Mouse (Mus musculus): ENCODE data around the gene Rfx7. TPM values are rescaled to one million over a fixed set of nuclear protein-coding genes. Genes with fewer than 3 reads are reported as not detected.
"Not testable (repeated sequence)": the region's sequence is repeated elsewhere in the genome, so short reads cannot be mapped to it uniquely, and the experiment has no call there.

The Rfx7 gene
- polyA plus RNA-seq, 1 experiment from 2014 or later = 12.4 TPM

DNA sequence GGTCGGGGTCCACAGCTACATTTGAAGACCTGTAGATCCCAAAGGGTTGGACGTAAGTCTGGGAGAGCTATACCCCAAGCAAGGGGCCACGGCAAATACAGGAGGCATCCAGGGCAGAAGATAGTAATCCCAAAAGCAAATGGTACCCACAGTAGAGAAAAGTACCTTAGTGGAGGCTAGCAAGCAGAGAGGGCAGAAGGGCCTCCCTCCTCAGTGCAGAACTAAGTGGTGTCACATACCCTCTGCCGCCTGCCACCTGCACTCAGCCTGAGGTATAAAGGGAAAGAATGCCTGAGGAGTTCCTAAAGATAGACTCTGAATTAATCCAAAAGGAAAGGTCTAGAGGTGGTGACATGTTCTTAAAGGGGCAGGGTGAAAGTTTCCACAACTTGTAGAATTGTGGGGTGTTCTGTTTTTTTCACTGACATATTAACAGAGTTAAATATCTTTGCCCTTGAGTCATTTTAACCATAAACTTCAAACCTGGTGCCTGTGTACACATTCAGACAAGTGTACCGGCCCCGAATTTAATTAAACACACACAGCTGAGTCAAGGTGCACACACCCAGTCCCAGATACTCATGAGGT lies 109.1 kb downstream of the Rfx7 start:
- peaks cover 36% of the 10 kb centered on the region for H3K4me1 ChIP-seq (replicated peaks)
- H3K9me3 ChIP-seq = no peaks in the 10 kb centered on the region
- no peak for ATAC-seq (ENCODE audit: insufficient number of reproducible peaks, insufficient read depth, low FRiP score, low TSS enrichment, low read depth)
- H3K27ac ChIP-seq = peak overlapping the region; percentile 99
- H3K4me2 ChIP-seq = peak overlapping the region; percentile 59
- H3K4me3 ChIP-seq (replicated peaks) = no peak overlapping the region
- no peaks in the 10 kb centered on the region for H3K36me3 ChIP-seq
- WGBS = 51% methylated on average over 6 of the region's 6 CpGs
- H3K27me3 ChIP-seq = no peaks in the 10 kb centered on the region
- H3K9ac ChIP-seq (replicated peaks) = peak overlapping the region; percentile 42

DNA sequence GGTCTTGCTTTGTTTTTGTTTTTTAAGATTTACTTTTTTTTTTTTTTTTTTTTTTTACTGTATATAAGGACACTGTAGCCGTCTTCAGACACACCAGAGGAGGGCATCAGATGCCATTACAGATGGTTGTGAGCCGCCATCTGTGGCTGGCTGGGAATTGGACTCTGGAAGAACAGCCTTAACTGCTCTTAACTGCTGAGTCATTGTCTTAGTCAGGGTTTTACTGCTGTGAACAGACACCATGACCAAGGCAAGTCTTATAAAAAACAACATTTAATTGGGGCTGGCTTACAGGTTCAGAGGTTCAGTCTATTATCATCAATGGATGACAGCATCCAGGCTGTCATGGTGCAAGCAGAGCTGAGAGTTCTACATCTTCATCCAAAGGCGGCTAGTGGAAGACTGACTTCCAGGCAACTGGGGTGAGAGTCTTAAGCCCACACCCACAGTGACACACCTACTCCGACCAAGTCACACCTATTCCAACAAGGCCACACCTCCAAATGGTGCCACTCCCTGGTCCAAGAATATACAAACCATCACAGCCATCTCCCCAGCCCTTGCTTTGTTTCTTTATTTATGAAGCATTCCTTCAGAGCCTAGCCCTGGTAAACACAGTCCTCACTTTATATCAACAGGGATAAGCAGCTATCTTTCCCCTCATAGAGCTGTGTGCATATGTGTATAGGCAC lies 110.9 kb downstream of the Rfx7 start:
- 93% methylated on average over 4 of the region's 4 CpGs for WGBS
- H3K9me3 ChIP-seq; H3K27me3 ChIP-seq; H3K27ac ChIP-seq; H3K4me2 ChIP-seq; H3K4me3 ChIP-seq (replicated peaks); H3K9ac ChIP-seq (replicated peaks); H3K36me3 ChIP-seq; ATAC-seq (ENCODE audit: insufficient number of reproducible peaks, insufficient read depth, low FRiP score, low TSS enrichment, low read depth): not testable (repeated sequence)
- peaks cover 36% of the 10 kb centered on the region for H3K4me1 ChIP-seq (replicated peaks)

DNA sequence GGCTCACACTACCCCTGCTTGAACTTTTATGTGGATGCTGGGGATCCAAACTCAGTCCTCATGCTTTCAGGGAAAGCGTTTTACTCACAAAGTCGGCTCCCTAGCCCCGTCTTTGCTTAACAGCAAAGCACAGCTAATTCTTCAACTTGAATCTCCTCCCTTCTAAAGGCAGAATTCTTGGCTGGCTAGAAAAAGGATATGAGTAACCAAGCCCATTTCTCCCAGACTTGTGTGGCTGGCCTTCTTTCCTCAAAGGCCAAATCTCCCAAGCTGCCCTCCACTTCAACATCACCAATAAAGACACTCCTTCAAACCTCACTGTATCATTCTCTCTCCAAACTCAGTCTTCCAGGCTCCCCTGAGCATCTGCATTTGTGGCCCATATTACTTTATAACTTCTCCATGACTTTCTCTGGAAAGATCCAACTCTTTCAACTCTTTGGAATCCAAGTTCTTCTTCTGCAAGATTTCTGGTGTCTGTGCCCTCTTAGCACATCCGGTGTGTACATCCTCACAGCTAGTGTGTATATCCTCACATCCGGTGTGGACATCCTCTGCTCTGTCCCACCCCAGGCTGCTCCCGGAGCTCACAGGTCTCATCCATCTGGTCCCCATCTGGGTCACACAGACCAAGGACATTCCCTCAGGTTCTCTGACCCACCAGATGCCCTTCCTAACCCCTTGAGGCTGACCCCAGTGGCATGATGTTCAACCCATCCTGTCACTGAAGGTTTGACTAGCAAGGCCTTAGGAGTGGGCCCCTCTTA lies 111.8 kb downstream of the Rfx7 start:
- Histone ChIP-seq H3K4me1 (replicated peaks) (peaks cover 36% of the 10 kb centered on the region), H3K27ac (peak overlapping the region; percentile 84), H3K9me3 (no peaks in the 10 kb centered on the region), H3K4me2 (no peak overlapping the region), H3K4me3 (replicated peaks) (no peak overlapping the region), H3K9ac (replicated peaks) (no peak overlapping the region), H3K27me3 (no peaks in the 10 kb centered on the region), H3K36me3 (no peaks in the 10 kb centered on the region)
- WGBS = 80% methylated on average over 6 of the region's 6 CpGs
- ATAC-seq (ENCODE audit: insufficient number of reproducible peaks, insufficient read depth, low FRiP score, low TSS enrichment, low read depth) = no peak

DNA sequence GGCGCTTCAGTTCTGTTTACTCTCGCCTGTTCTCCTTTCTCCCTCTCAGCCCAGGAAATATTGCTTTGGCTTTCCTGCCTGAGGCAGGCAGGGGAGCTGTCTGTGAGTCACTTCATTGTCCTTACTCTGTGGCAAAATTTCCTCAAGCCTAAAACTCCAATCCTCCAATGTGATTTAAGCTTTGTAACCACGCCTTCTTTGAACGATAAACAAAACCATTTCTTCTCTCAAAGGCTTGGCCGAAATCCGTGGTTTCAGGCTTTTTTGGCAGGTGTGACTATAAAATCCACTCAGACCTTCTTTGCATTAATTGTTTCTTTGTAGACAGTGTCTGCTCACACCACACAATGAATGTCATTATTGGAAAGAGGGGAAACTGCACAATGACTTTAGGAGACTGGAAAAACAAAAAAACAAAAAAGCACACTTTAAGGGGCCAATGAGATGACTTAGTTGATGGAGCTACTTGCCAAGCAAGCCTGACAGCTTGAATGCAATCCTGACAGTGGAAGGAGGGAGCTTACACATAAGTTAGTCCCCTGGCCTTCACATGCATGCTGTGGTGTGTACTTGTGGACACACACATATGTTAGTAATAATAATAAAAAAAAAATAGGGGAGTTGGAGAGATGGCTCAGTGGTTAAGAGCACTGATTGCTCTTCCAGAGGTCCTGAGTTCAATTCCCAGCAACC lies 112.5 kb downstream of the Rfx7 start:
- Histone ChIP-seq H3K9me3 (no peaks in the 10 kb centered on the region), H3K4me2 (no peak overlapping the region), H3K27ac (peak overlapping the region; percentile 84), H3K9ac (replicated peaks) (no peak overlapping the region), H3K4me3 (replicated peaks) (no peak overlapping the region), H3K36me3 (no peaks in the 10 kb centered on the region), H3K4me1 (replicated peaks) (peaks cover 33% of the 10 kb centered on the region), H3K27me3 (no peaks in the 10 kb centered on the region)
- ATAC-seq (ENCODE audit: insufficient number of reproducible peaks, insufficient read depth, low FRiP score, low TSS enrichment, low read depth) = no peak
- 42% methylated on average over 6 of the region's 6 CpGs for WGBS

DNA sequence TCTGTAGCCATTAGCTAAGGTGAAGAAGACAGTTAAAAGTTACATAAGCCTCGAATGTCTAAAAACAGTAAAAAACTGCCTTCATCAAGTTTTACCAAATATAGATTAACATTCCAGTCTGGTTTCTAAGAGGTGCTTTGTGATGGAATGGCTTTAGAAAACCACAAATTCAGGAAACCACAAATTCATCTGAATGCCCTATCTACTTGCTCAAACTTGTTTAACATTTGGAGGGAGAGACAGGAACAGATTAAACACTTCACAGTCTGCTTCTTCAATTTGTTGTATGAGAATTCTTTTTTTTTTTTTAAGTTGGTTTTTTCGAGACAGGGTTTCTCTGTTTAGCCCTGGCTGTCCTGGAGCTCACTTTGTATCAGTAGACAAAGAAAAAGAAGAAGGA lies 117.7 kb downstream of the Rfx7 start:
- no peaks in the 10 kb centered on the region for H3K27me3 ChIP-seq
- no peak overlapping the region for H3K4me3 ChIP-seq (replicated peaks)
- peaks cover 26% of the 10 kb centered on the region for H3K4me1 ChIP-seq (replicated peaks)
- H3K4me2 ChIP-seq = no peak overlapping the region
- H3K27ac ChIP-seq = peak overlapping the region; percentile 42; the same call in 1 of the 2 replicates
- H3K9ac ChIP-seq (replicated peaks) = no peak overlapping the region
- WGBS = 65% methylated on average over 2 of the region's 2 CpGs
- no peaks in the 10 kb centered on the region for H3K36me3 ChIP-seq
- H3K9me3 ChIP-seq = no peaks in the 10 kb centered on the region
- ATAC-seq (ENCODE audit: insufficient number of reproducible peaks, insufficient read depth, low FRiP score, low TSS enrichment, low read depth) = no peak

- H3K4me3 ChIP-seq (replicated peaks) = peak overlapping the region; percentile 20
- H3K27me3 ChIP-seq = no peaks in the 10 kb centered on the region
- peaks cover 48% of the 10 kb centered on the region for H3K4me1 ChIP-seq (replicated peaks)
- peak; percentile 89 for ATAC-seq (ENCODE audit: insufficient number of reproducible peaks, insufficient read depth, low FRiP score, low TSS enrichment, low read depth)
- WGBS = 4% methylated on average over 8 of the region's 8 CpGs
- peak overlapping the region; percentile 50 for H3K4me2 ChIP-seq
- no peaks in the 10 kb centered on the region for H3K36me3 ChIP-seq
- peak overlapping the region; percentile 98 for H3K27ac ChIP-seq
- H3K9me3 ChIP-seq = no peaks in the 10 kb centered on the region
- no peak overlapping the region for H3K9ac ChIP-seq (replicated peaks)
Observed at GRCm38 (mm10) chr9:72652961-72653360, 120.9 kb downstream of the Rfx7 start.

- peak overlapping the region; percentile 20 for H3K4me3 ChIP-seq (replicated peaks)
- H3K4me1 ChIP-seq (replicated peaks) = peaks cover 48% of the 10 kb centered on the region
Observed at GRCm38 (mm10) chr9:72653533-72653932, 121.5 kb downstream of the Rfx7 start.

GRCm38 (mm10) chr9:72654593-72655242 lies 122.7 kb downstream of the Rfx7 start:
- Histone ChIP-seq H3K9ac (replicated peaks) (no peak overlapping the region), H3K27ac (peak overlapping the region; percentile 98), H3K4me3 (replicated peaks) (no peak overlapping the region), H3K9me3 (no peaks in the 10 kb centered on the region), H3K36me3 (no peaks in the 10 kb centered on the region), H3K27me3 (no peaks in the 10 kb centered on the region), H3K4me2 (no peak overlapping the region), H3K4me1 (replicated peaks) (peaks cover 45% of the 10 kb centered on the region)
- WGBS = 69% methylated on average over 6 of the region's 6 CpGs
- ATAC-seq (ENCODE audit: insufficient number of reproducible peaks, insufficient read depth, low FRiP score, low TSS enrichment, low read depth) = no peak

More at GRCm38 (mm10) chr9:72653533-72653932, 121.5 kb downstream of the Rfx7 start:
- Histone ChIP-seq H3K9me3 (no peaks in the 10 kb centered on the region), H3K4me2 (peak overlapping the region; percentile 50), H3K27ac (peak overlapping the region; percentile 98), H3K27me3 (no peaks in the 10 kb centered on the region), H3K36me3 (no peaks in the 10 kb centered on the region), H3K9ac (replicated peaks) (no peak overlapping the region)
- ATAC-seq (ENCODE audit: insufficient number of reproducible peaks, insufficient read depth, low FRiP score, low TSS enrichment, low read depth) = peak; percentile 53; the same call in 1 of the 2 replicates
- WGBS = 19% methylated on average over 4 of the region's 4 CpGs

DNA sequence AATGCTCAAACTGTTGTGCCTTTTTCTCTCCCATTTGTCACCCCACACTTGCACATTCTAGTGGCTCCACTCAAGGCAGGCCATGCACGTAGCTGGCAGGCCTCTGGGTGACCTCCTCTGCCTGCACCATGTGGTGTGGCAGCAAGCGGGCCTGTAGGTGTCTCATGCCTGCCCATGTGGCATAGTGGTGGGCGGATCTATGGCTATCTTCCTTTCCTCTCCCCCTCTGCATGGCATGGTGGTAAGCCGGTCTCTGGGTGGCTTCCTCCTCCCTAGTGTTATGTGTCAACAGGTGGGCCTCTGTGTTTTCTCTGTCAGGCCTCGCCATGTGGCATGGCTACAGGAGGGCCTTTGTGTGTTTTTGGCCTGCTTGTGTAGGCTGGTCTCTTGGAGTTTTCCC lies 123.6 kb downstream of the Rfx7 start:
- 79% methylated on average over 5 of the region's 5 CpGs for WGBS
- no peaks in the 10 kb centered on the region for H3K27me3 ChIP-seq
- H3K27ac ChIP-seq = peak overlapping the region; percentile 98
- peaks cover 45% of the 10 kb centered on the region for H3K4me1 ChIP-seq (replicated peaks)
- no peak overlapping the region for H3K4me2 ChIP-seq
- no peak overlapping the region for H3K9ac ChIP-seq (replicated peaks)
- no peaks in the 10 kb centered on the region for H3K36me3 ChIP-seq
- no peak for ATAC-seq (ENCODE audit: insufficient number of reproducible peaks, insufficient read depth, low FRiP score, low TSS enrichment, low read depth)
- no peaks in the 10 kb centered on the region for H3K9me3 ChIP-seq
- H3K4me3 ChIP-seq (replicated peaks) = no peak overlapping the region

DNA sequence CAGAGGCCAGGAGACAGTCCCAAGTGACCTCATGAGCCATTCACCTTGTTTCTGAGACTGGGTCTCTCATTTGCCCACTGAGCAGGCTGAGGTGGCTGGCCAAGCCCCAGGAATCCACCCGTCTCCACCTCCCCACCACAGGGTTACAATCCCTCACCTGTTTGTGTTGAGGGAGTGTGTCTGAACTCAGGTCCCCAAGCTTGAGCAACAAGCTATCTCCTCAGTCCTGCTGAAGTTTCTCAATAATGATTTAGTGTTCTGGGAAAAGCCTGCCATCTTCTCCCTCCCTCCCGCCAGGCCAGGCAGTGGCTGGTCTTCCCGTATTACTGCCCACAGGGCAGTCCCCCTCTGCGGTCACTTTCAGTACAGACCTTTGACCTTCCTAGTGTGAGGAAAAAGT lies 124.5 kb downstream of the Rfx7 start:
- no peak for ATAC-seq (ENCODE audit: insufficient number of reproducible peaks, insufficient read depth, low FRiP score, low TSS enrichment, low read depth)
- peaks cover 50% of the 10 kb centered on the region for H3K4me1 ChIP-seq (replicated peaks)
- no peaks in the 10 kb centered on the region for H3K27me3 ChIP-seq
- no peak overlapping the region for H3K4me2 ChIP-seq
- H3K9me3 ChIP-seq = no peaks in the 10 kb centered on the region
- no peaks in the 10 kb centered on the region for H3K36me3 ChIP-seq
- H3K4me3 ChIP-seq (replicated peaks) = no peak overlapping the region
- 34% methylated on average over 4 of the region's 4 CpGs for WGBS
- H3K27ac ChIP-seq = peak overlapping the region; percentile 45; the same call in 1 of the 2 replicates
- H3K9ac ChIP-seq (replicated peaks) = no peak overlapping the region; the same call in 1 of the 2 replicates
